Mouse (Mus musculus) left cerebral cortex, postnatal 36 days (tissue): Measurements from ENCODE around the gene Hdac7. TPM values are rescaled to one million over a fixed set of nuclear protein-coding genes. Genes with fewer than 3 reads are reported as not detected.

ENCODE experiments used
- DNase-seq, 2 experiments: peaks; one replicate each; pipeline ENCODE4 v3.0.0; 2021 to 2022; ENCODE audit warnings: low spot score in 2 of 2, mixed read lengths in 1 of 2
- intact Hi-C: fragments of 180-260 bp; cut with DNase I; formaldehyde crosslinking; loops from one replicate; pipeline ENCODE4 v1.15.1; 2025
- total RNA-seq, 2 experiments: library from RNA; stranded (reverse); gene quantifications; 2 replicates each; pipeline ENCODE4 v1.2.3; 2021

Hdac7 gene
- total RNA-seq, 2 experiments from 2014 or later, result 21.4 to 36.4 TPM

- intact Hi-C loops, result no loop called here
These were observed 21.6 kb downstream of the Hdac7 start for GRCm38 (mm10) chr15:97822545-97823228.

GRCm38 (mm10) chr15:97821983-97822363 is 22.3 kb downstream of the Hdac7 start:
- intact Hi-C loops, result no loop called here
- DNase-seq, result no peak

More at GRCm38 (mm10) chr15:97822545-97823228, 21.6 kb downstream of the Hdac7 start:
- DNase-seq, result no peak

- intact Hi-C loops, result no loop called here
- no peak for DNase-seq
These were observed 22.9 kb downstream of the Hdac7 start for GRCm38 (mm10) chr15:97821321-97821982.

GRCm38 (mm10) chr15:97819937-97820336 is 24.4 kb downstream of the Hdac7 start:
- no peak for DNase-seq
- intact Hi-C loops, result no loop called here

- intact Hi-C loops, result no loop called here
- DNase-seq, result no peak
These were observed 27.9 kb downstream of the Hdac7 start for GRCm38 (mm10) chr15:97816199-97816994.

GRCm38 (mm10) chr15:97815254-97815653 is 29.0 kb downstream of the Hdac7 start:
- DNase-seq, result no peak
- intact Hi-C loops, result no loop called here

GRCm38 (mm10) chr15:97814703-97815102 is 29.6 kb downstream of the Hdac7 start:
- intact Hi-C loops, result loop anchor here (5.0 kb wide), 1 partner anchor 33 kb away; no protein-coding TSS in a partner anchor
- no peak for DNase-seq

- intact Hi-C loops, result loop anchor here (5.0 kb wide), 1 partner anchor 34 kb away; no protein-coding TSS in a partner anchor
- DNase-seq, result no peak
These were observed 30.7 kb downstream of the Hdac7 start for GRCm38 (mm10) chr15:97813452-97814204.

GRCm38 (mm10) chr15:97812875-97813274 is 31.4 kb downstream of the Hdac7 start:
- intact Hi-C loops, result loop anchor here (5.0 kb wide), 1 partner anchor 34 kb away; no protein-coding TSS in a partner anchor
- no peak for DNase-seq

- intact Hi-C loops, result loop anchor here (5.0 kb wide), 1 partner anchor 35 kb away; no protein-coding TSS in a partner anchor
- peak; percentile 87 to 93 for DNase-seq
These were observed 32.2 kb downstream of the Hdac7 start for GRCm38 (mm10) chr15:97812126-97812525.

GRCm38 (mm10) chr15:97811307-97811706 is 33.0 kb downstream of the Hdac7 start:
- DNase-seq, result no peak
- intact Hi-C loops, result loop anchor here (5.0 kb wide), 1 partner anchor 36 kb away; no protein-coding TSS in a partner anchor

- intact Hi-C loops, result loop anchor here (5.0 kb wide), 1 partner anchor 37 kb away; no protein-coding TSS in a partner anchor
These were observed 33.9 kb downstream of the Hdac7 start for GRCm38 (mm10) chr15:97810399-97810798.

GRCm38 (mm10) chr15:97809942-97810341 is 34.4 kb downstream of the Hdac7 start:
- no peak for DNase-seq
- intact Hi-C loops, result loop anchor here (5.0 kb wide), 1 partner anchor 37 kb away; no protein-coding TSS in a partner anchor

More at GRCm38 (mm10) chr15:97810399-97810798, 33.9 kb downstream of the Hdac7 start:
- DNase-seq, result no peak

- no peak for DNase-seq
- intact Hi-C loops, result no loop called here
These were observed 35.1 kb downstream of the Hdac7 start for GRCm38 (mm10) chr15:97809206-97809605.

- DNase-seq, result no peak
- intact Hi-C loops, result no loop called here
These were observed 35.8 kb downstream of the Hdac7 start for GRCm38 (mm10) chr15:97808532-97808931.

- no peak for DNase-seq
- intact Hi-C loops, result no loop called here
These were observed 36.4 kb downstream of the Hdac7 start for GRCm38 (mm10) chr15:97807867-97808266.

GRCm38 (mm10) chr15:97802575-97802974 is 41.7 kb downstream of the Hdac7 start:
- intact Hi-C loops, result no loop called here
- no peak for DNase-seq

- no peak for DNase-seq
- intact Hi-C loops, result no loop called here
These were observed 42.5 kb downstream of the Hdac7 start for GRCm38 (mm10) chr15:97801811-97802210.

- no peak for DNase-seq
- intact Hi-C loops, result no loop called here
These were observed 43.4 kb downstream of the Hdac7 start for GRCm38 (mm10) chr15:97800853-97801252.
